Mouse (Mus musculus): ENCODE measurements around the gene Prmt2. TPM values are rescaled to one million over a fixed set of nuclear protein-coding genes. Genes with fewer than 3 reads are reported as not detected.

Gene Prmt2
- 13.6 TPM for polyA plus RNA-seq (2017; shearing (Covaris generic))

GRCm38 (mm10) chr10:76237341-76238225 is at the start of gene Prmt2:
Gene Prmt2 (minus strand): TSS chr10:76237865.

GRCm38 (mm10) chr10:76253536-76253935 is 15.9 kb upstream of the Prmt2 start, which contains the start of gene S100b:
Gene S100b (plus strand): TSS chr10:76253853.

Other genes starting within 250 kb of the Prmt2 start
- 25.8 TPM for gene Zfp280b, start 205.2 kb downstream of the Prmt2 start, polyA plus RNA-seq (2017; shearing (Covaris generic))
- gene Slc5a4b, start 126.9 kb downstream of the Prmt2 start, polyA plus RNA-seq (2017; shearing (Covaris generic)), result 0.11 TPM
- not detected for gene Slc5a4a, start 90.4 kb downstream of the Prmt2 start, polyA plus RNA-seq (2017; shearing (Covaris generic))
- not detected for gene S100b, start 16.0 kb upstream of the Prmt2 start, polyA plus RNA-seq (2017; shearing (Covaris generic))
- gene Dip2a, start 107.4 kb upstream of the Prmt2 start, polyA plus RNA-seq (2017; shearing (Covaris generic)), result 4.5 TPM
- gene AC141477.1, start 202.6 kb upstream of the Prmt2 start, polyA plus RNA-seq (2017; shearing (Covaris generic)), result 21.6 TPM
- gene Pcnt, start 204.9 kb upstream of the Prmt2 start, polyA plus RNA-seq (2017; shearing (Covaris generic)), result 35.0 TPM
- not detected for gene 2610028H24Rik, start 211.2 kb upstream of the Prmt2 start, polyA plus RNA-seq (2017; shearing (Covaris generic))
- gene Mcm3ap, start 231.1 kb upstream of the Prmt2 start, polyA plus RNA-seq (2017; shearing (Covaris generic)), result 84.2 TPM
- 1.0 TPM for gene Ybey, start 231.2 kb upstream of the Prmt2 start, polyA plus RNA-seq (2017; shearing (Covaris generic))